Mouse (Mus musculus): ENCODE data around the gene Gm3286. TPM values are rescaled to one million over a fixed set of nuclear protein-coding genes. Genes with fewer than 3 reads are reported as not detected.
"Not testable (repeated sequence)": the region's sequence is repeated elsewhere in the genome, so short reads cannot be mapped to it uniquely, and the experiment has no call there.

Gm3286 gene
- polyA plus RNA-seq (2012; rRNA removed) (not detected in 2 replicates), polyA plus RNA-seq (2014; fragmentation: Nextera tagmentation; extraction: Ambion mirVana) (not detected in 2 replicates)

GRCm38 (mm10) chr5:95510458-95510857 lies at the start of gene Gm3286:
Gm3286 (plus strand) TSS chr5:95510758.
- not testable (repeated sequence) for H3K9me3 ChIP-seq (ENCODE audit: control insufficient read depth, low read length); ATAC-seq (ENCODE audit: low FRiP score, low read depth); H3K4me3 ChIP-seq (replicated peaks; ENCODE audit: low read length); DNase-seq (ENCODE audit: low spot score); H3K4me1 ChIP-seq (ENCODE audit: control insufficient read depth, insufficient read depth, low read length); H3K4me2 ChIP-seq (replicated peaks; ENCODE audit: low read depth, low read length, severe bottlenecking); H3K27ac ChIP-seq (replicated peaks; ENCODE audit: low read depth, low read length); H3K9ac ChIP-seq (ENCODE audit: low read depth, low read length, severe bottlenecking); H3K36me3 ChIP-seq (ENCODE audit: control insufficient read depth, insufficient read depth, low read length); H3K27me3 ChIP-seq (ENCODE audit: control insufficient read depth, insufficient read depth, low read length)

Other genes with a start within 250 kb of the Gm3286 start
- gene Gm10424, start 238.0 kb upstream of the Gm3286 start, polyA plus RNA-seq (2012; rRNA removed): not detected in 2 replicates
- gene Gm10424, start 238.0 kb upstream of the Gm3286 start, polyA plus RNA-seq (2014; fragmentation: Nextera tagmentation; extraction: Ambion mirVana): not detected in 2 replicates
- not detected in 2 replicates for gene Gm3259, start 204.8 kb upstream of the Gm3286 start, polyA plus RNA-seq (2012; rRNA removed)
- gene Gm3259, start 204.8 kb upstream of the Gm3286 start, polyA plus RNA-seq (2014; fragmentation: Nextera tagmentation; extraction: Ambion mirVana): not detected in 2 replicates
- gene D5Ertd577e, start 54.0 kb upstream of the Gm3286 start, polyA plus RNA-seq (2012; rRNA removed): not detected in 2 replicates
- not detected in 2 replicates for gene D5Ertd577e, start 54.0 kb upstream of the Gm3286 start, polyA plus RNA-seq (2014; fragmentation: Nextera tagmentation; extraction: Ambion mirVana)
- gene Gm7971, start 84.1 kb downstream of the Gm3286 start, polyA plus RNA-seq (2012; rRNA removed): not detected in 2 replicates
- gene Gm7971, start 84.1 kb downstream of the Gm3286 start, polyA plus RNA-seq (2014; fragmentation: Nextera tagmentation; extraction: Ambion mirVana): not detected in 2 replicates
- gene Gm7978, start 225.4 kb downstream of the Gm3286 start, polyA plus RNA-seq (2012; rRNA removed): not detected in 2 replicates
- not detected in 2 replicates for gene Gm7978, start 225.4 kb downstream of the Gm3286 start, polyA plus RNA-seq (2014; fragmentation: Nextera tagmentation; extraction: Ambion mirVana)
- gene Gm7982, start 231.3 kb downstream of the Gm3286 start, polyA plus RNA-seq (2012; rRNA removed): not detected in 2 replicates
- not detected in 2 replicates for gene Gm7982, start 231.3 kb downstream of the Gm3286 start, polyA plus RNA-seq (2014; fragmentation: Nextera tagmentation; extraction: Ambion mirVana)